Mouse (Mus musculus): Measurements from ENCODE around the gene Gm9602. TPM values are rescaled to one million over a fixed set of nuclear protein-coding genes. Genes with fewer than 3 reads are reported as not detected.
"Not testable (repeated sequence)": the region's sequence is repeated elsewhere in the genome, so short reads cannot be mapped to it uniquely, and the experiment has no call there.

The Gm9602 gene
- not detected in 2 replicates for total RNA-seq (2017)

- not testable (repeated sequence) for ATAC-seq (replicated peaks; ENCODE audit: low read depth, poor library complexity, severe bottlenecking)
Measured at GRCm38 (mm10) chr14:4776037-4776436, at the start of gene Gm9602. Gm9602 (plus strand) TSS chr14:4776337.

- not testable (repeated sequence) for ATAC-seq (replicated peaks; ENCODE audit: low read depth, poor library complexity, severe bottlenecking)
Measured at GRCm38 (mm10) chr14:4806421-4806820, 30.3 kb downstream of the Gm9602 start.

- not testable (repeated sequence) for ATAC-seq (replicated peaks; ENCODE audit: low read depth, poor library complexity, severe bottlenecking)
Measured at GRCm38 (mm10) chr14:4821950-4822349, 45.8 kb downstream of the Gm9602 start.

Other genes starting within 250 kb of the Gm9602 start
- gene Gm3047, start 220.9 kb upstream of the Gm9602 start, total RNA-seq (2017): not detected in 2 replicates
- gene Gm8159, start 144.0 kb upstream of the Gm9602 start, total RNA-seq (2017): not detected in 2 replicates
- not detected in 2 replicates for gene Gm3239, start 112.1 kb upstream of the Gm9602 start, total RNA-seq (2017)
- gene Gm7876, start 67.1 kb upstream of the Gm9602 start, total RNA-seq (2017): not detected in 2 replicates
- not detected in 2 replicates for gene Gm3252, start 49.6 kb upstream of the Gm9602 start, total RNA-seq (2017)
- not detected in 2 replicates for gene Gm3269, start 61.8 kb downstream of the Gm9602 start, total RNA-seq (2017)
- gene Gm3264, start 79.2 kb downstream of the Gm9602 start, total RNA-seq (2017): not detected in 2 replicates
- gene Gm3278, start 116.1 kb downstream of the Gm9602 start, total RNA-seq (2017): not detected in 2 replicates
- gene Gm8297, start 207.6 kb downstream of the Gm9602 start, total RNA-seq (2017): not detected in 2 replicates
- gene Gm3298, start 239.6 kb downstream of the Gm9602 start, total RNA-seq (2017): not detected in 2 replicates